Mouse (Mus musculus) cerebellum, adult 2 months (tissue): ENCODE results near the gene Slc32a1. TPM values are rescaled to one million over a fixed set of nuclear protein-coding genes. Genes with fewer than 3 reads are reported as not detected.

ENCODE experiments used
- DNase-seq, 2 experiments: peaks; one replicate each; pipeline ENCODE4 v3.0.0; 2021
- H3K27ac ChIP-seq: fragments of 200-500 bp; 2 replicates; pipeline ENCODE4 v1.5.1; 2012; ENCODE audit warnings: low read length, control low read depth, inconsistent platforms; ENCODE audit not compliant: insufficient read depth
- H3K27me3 ChIP-seq: fragments of 200-500 bp; 2 replicates; pipeline ENCODE4 v1.6.1; 2012; ENCODE audit warnings: inconsistent platforms, mild to moderate bottlenecking, low read length, moderate library complexity; ENCODE audit not compliant: control insufficient read depth, insufficient read depth
- H3K4me1 ChIP-seq: fragments of 200-500 bp; 2 replicates; pipeline ENCODE4 v1.6.1; 2011; ENCODE audit warnings: low read length; ENCODE audit not compliant: control insufficient read depth, insufficient read depth
- H3K4me3 ChIP-seq: fragments of 200-500 bp; replicated peaks from 2 replicates; pipeline ENCODE3; 2011; ENCODE audit warnings: mild to moderate bottlenecking, low read depth, low read length, control low read depth; ENCODE audit not compliant: insufficient read depth
- CTCF ChIP-seq: fragments of 200-500 bp; IDR thresholded peaks from 2 replicates; pipeline ENCODE4 v1.5.1; 2011; ENCODE audit warnings: low read depth, mild to moderate bottlenecking, control low read depth, low read length, moderate library complexity, borderline replicate concordance; ENCODE audit not compliant: insufficient read depth
- POLR2A ChIP-seq: fragments of 200-500 bp; IDR thresholded peaks from 2 replicates; pipeline ENCODE4 v1.6.1; 2011; ENCODE audit warnings: low read length, control low read depth, borderline replicate concordance; ENCODE audit not compliant: insufficient read depth
- WGBS: fragments of 180-500 bp; shearing (Covaris S2); methylation state at CpG from one replicate; pipeline ENCODE4 v1.1.7; 2018; 5-methylcytosine and 5-hydroxymethylcytosine counted together
- polyA plus RNA-seq: library from polyadenylated mRNA; depleted of rRNA; stranded (reverse); fragments of >200 nt; gene quantifications from 2 replicates; pipeline ENCODE4 v1.2.3, GENCODE M21; 2012

Slc32a1 gene
- polyA plus RNA-seq, 1 experiment = 218 TPM

DNA sequence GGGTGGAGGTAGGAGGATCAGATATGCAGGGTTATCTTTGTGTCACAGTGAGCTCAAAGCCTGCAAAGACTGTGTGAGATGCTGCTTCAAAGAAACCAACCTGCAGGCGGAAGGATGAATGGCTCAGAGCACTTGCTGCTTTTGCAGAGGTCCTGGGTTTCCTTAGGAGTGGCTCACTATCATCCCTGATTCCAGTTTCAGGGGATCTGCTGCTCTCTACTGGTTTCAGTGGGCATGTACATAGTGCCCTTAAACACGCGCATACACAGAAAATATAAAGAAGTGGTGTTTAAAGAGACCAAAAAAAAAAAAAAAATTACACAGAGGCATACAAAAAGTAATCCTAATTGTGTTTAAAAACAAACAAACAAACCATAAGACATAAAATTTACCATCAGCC lies 18.3 kb downstream of the Slc32a1 start:
- peaks cover 4% of the 10 kb centered on the region; the same call in 1 of the 2 replicates for H3K4me1 ChIP-seq
- no peak overlapping the region for H3K27ac ChIP-seq
- H3K4me3 ChIP-seq = no peak overlapping the region
- no peak for TF ChIP-seq CTCF
- no peaks in the 10 kb centered on the region for H3K27me3 ChIP-seq
- DNase-seq = no peak
- WGBS = 79% methylated on average over 3 of the region's 3 CpGs

DNA sequence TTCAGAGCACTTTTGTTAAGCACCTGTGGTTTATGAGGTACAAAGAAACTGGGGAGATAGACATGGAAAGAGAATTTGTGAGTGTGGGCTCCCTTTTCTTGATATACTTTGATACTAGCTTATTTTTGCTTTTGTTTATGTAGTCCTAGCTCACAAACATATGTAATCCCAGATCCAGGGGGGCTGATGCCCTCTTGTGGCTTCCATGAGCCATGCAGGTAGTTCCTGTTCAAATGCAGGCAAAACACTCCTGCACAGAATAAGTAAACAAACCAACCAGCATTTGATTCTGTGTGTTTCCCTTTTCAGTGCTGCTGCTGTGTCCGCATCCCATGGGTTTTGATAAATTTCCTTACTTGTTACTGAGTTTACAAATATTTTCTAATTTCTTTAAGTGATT lies 18.8 kb downstream of the Slc32a1 start:
- H3K4me1 ChIP-seq = peaks cover 4% of the 10 kb centered on the region; the same call in 1 of the 2 replicates
- H3K4me3 ChIP-seq = no peak overlapping the region
- TF ChIP-seq CTCF = peak; percentile 68
- no peak for TF ChIP-seq POLR2A
- H3K27ac ChIP-seq = no peak overlapping the region
- DNase-seq = peak; percentile 25 to 27
- no peaks in the 10 kb centered on the region for H3K27me3 ChIP-seq
- 70% methylated on average over 1 of the region's 1 CpGs for WGBS

DNA sequence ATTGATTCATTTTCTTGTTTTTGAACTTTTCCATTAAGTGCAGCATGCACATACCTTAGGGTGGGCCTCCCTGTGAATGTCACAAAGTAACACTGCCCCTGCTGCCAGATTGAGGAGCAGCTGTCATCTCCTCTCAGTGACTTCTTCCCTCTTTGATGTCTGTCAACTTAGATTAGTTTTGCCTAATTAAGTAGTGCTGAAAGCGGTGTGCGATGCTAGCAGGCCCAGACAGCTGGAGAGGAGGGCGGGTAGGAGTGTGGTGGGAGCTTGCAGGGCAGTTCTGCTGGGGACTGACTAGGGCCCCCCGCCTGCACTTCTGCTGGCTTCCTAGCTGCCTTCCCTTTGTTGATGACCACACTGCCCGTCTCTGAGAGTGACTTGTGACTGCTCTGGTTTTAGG lies 21.3 kb downstream of the Slc32a1 start:
- TF ChIP-seq CTCF = no peak
- no peak for TF ChIP-seq POLR2A
- WGBS = 53% methylated on average over 5 of the region's 5 CpGs
- Histone ChIP-seq H3K27me3 (no peaks in the 10 kb centered on the region), H3K27ac (no peak overlapping the region), H3K4me1 (no peaks in the 10 kb centered on the region), H3K4me3 (no peak overlapping the region)
- DNase-seq = no peak

DNA sequence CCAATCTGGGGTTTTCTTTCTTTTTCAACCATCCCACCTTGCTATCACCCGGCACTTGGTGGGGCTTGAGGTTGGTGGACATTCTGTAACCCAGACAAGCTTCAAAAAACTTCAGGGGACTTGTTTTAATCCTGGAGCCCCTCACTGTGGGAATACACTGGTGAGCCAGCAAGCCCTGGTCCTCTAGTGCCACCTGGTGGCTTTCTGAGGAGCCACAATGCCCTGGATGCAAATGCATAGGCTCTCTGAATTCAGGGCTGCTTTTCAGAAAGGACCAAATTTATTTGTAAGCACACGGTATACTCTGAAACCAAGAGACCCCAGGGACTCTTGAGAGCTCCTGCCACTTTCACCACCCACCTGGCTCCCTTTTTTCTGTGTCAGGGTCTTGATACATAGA lies 31.3 kb downstream of the Slc32a1 start:
- H3K4me1 ChIP-seq = no peaks in the 10 kb centered on the region
- TF ChIP-seq CTCF (peak; percentile 89), POLR2A (no peak)
- DNase-seq = peak; percentile 36 to 54
- H3K27ac ChIP-seq = no peak overlapping the region
- H3K27me3 ChIP-seq = no peaks in the 10 kb centered on the region
- no peak overlapping the region for H3K4me3 ChIP-seq
- 10% methylated on average over 2 of the region's 2 CpGs for WGBS

DNA sequence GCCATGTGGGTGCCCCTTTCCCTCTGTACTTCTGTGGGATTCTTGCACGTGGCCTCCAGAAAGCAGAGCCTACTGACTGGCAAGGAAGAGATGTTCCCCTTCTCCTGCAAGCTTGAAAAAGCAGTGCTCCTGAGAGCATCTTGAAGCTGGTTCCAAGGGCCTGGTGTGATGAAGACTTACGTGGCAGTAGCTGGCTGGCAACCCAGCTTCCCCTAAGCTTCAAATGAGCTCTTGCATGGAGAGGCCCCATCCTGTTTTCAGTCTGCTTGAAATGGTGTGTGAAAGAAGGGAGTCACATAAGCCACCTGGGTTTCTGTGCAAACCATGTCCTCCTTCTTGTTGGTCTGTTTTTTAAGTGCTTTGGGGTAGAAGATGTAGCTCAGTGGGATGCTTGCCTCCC lies 32.0 kb downstream of the Slc32a1 start:
- WGBS = 94% methylated on average over 2 of the region's 2 CpGs
- no peak overlapping the region for H3K27ac ChIP-seq
- no peaks in the 10 kb centered on the region for H3K4me1 ChIP-seq
- DNase-seq = no peak
- H3K4me3 ChIP-seq = no peak overlapping the region
- no peaks in the 10 kb centered on the region for H3K27me3 ChIP-seq
- no peak for TF ChIP-seq CTCF
- TF ChIP-seq POLR2A = no peak

DNA sequence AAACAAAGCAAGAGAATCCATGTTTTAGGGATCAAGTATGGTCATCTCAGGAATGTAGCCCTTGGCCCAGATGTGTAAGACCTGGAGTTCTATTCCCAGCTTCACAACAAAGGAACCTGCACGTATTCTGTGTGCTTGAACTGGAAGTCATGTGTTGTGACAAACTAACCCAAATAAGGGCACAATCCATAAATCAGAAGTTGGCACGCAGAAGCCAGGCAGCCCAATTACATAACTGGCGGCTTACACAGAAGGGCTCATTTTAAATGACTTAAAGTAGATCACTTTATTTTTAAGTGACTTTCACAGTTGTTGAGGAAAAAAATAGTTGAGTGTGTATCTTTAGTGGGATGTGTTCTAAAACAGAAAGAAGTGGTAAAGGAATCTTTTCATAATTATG lies 33.2 kb downstream of the Slc32a1 start:
- H3K4me3 ChIP-seq = no peak overlapping the region
- 87% methylated on average over 3 of the region's 3 CpGs for WGBS
- DNase-seq = no peak
- no peaks in the 10 kb centered on the region for H3K27me3 ChIP-seq
- H3K27ac ChIP-seq = no peak overlapping the region
- TF ChIP-seq CTCF (no peak), POLR2A (no peak)
- H3K4me1 ChIP-seq = no peaks in the 10 kb centered on the region

DNA sequence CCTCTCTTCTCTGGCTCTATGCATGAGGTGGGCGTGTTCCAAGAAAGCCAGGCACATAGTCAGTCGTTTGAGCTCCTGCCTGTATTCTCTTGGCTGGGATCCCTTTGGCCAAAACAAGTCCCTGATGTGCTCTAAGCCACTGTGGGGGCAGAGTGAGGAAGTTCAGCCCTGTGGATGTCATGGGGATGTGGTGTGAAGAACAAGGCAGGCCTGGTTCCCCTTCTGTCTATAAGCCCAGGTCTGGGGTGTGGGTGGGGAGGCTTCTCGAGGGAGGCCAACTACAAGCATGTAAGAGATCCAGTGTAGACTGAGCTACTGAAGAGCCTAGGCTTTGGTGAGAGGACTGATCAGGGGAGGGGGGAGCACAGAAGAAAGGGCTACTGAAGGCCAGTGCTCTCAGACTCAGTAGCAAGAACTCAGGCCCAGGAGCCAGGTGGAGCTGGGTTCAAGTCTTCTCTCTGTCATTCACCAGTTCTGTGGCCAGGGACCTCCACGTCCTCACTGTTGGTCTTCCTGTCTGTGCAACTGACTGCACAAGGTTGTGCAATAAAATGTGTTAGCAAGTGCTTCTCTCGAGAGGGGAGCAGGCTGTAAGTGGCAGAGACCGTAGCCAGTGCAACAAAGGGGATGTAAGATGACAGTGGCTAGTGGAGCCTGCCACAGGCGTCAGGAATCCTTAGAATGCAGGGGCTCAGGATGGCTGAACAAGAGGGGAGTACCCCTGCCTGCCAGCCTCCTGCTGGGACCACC lies 40.8 kb downstream of the Slc32a1 start:
- Histone ChIP-seq H3K27ac (no peak overlapping the region), H3K27me3 (no peaks in the 10 kb centered on the region), H3K4me3 (no peak overlapping the region), H3K4me1 (no peaks in the 10 kb centered on the region)
- 54% methylated on average over 7 of the region's 7 CpGs for WGBS
- no peak for TF ChIP-seq CTCF
- TF ChIP-seq POLR2A = no peak
- no peak for DNase-seq

DNA sequence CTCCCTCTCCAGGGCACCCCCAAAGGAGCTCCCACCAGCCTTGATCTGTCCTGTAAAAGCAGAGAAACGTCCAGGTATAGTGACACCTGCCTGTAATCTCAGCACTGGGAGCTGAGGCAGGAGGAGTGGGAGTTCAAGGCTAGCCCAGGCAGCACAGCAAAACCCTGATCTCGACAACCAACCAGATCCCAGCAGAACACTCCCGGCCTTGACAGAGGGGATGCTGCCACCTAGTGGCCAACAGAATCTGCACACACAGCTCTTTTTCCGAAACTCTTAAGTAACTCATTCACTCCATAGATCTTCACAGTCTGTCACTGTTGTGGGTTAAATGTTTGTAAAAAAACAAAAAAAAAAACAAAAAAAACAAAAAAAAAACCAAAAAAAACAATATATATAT lies 42.4 kb downstream of the Slc32a1 start:
- H3K27ac ChIP-seq = no peak overlapping the region
- H3K4me1 ChIP-seq = no peaks in the 10 kb centered on the region
- peak; percentile 37 to 60 for DNase-seq
- WGBS = 6% methylated on average over 4 of the region's 4 CpGs
- no peaks in the 10 kb centered on the region for H3K27me3 ChIP-seq
- H3K4me3 ChIP-seq = no peak overlapping the region
- no peak for TF ChIP-seq POLR2A
- TF ChIP-seq CTCF = peak; percentile 80
